Mouse (Mus musculus): ENCODE data around the gene Ms4a6b. TPM values are rescaled to one million over a fixed set of nuclear protein-coding genes. Genes with fewer than 3 reads are reported as not detected.

Gene Ms4a6b
- total and polyA plus RNA-seq, 3 experiments, result not detected

DNA sequence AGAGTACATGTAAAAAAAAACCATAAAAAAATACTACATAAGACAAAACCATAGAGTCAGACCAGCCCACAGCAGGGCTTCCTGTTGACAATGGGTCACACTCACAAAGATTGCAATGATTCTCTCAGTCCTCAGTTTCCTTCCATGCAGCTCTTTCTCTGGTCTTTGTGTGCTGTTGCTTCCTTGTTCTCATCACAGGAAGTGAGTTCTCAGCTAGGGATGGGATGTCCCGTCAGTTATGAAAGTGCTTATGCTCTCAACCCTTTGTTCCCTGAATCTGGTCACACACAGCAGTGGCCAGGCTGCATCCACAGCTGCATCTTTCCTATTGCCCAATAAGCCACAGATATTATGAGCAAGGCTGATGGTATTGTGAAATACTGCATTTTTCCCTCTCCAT, 2.9 kb upstream of the Ms4a6b start:
- DNase-seq (ENCODE audit: low read depth, low spot score), result no peak
- no peaks in the 10 kb centered on the region for H3K9me3 ChIP-seq (replicated peaks; ENCODE audit: insufficient read depth, low read length)
- peaks cover 5% of the 10 kb centered on the region in 2 experiments; a peak in 3 of 4 replicates for H3K27me3 ChIP-seq (ENCODE audit: control insufficient read depth in 1 of 2, insufficient read depth in 2 of 2, low read length in 2 of 2)
- no peak for TF ChIP-seq TAL1 (IDR thresholded peaks at IDR 0.05; ENCODE audit: low read length)
- no peak for TF ChIP-seq CHD2 (IDR thresholded peaks at IDR 0.05; ENCODE audit: low read length)
- no peak for TF ChIP-seq ZKSCAN1 (IDR thresholded peaks at IDR 0.05; ENCODE audit: low read depth, low read length)
- TF ChIP-seq USF2 (IDR thresholded peaks at IDR 0.05; ENCODE audit: borderline replicate concordance in 1 of 2, insufficient read depth in 1 of 2, low read depth in 1 of 2, low read length in 2 of 2), result no peak
- TF ChIP-seq NELFE (IDR thresholded peaks at IDR 0.05; ENCODE audit: low read depth, low read length), result no peak
- no peak for TF ChIP-seq USF1 (IDR thresholded peaks at IDR 0.05; ENCODE audit: low read depth, low read length)
- no peak for TF ChIP-seq NRF1 (IDR thresholded peaks at IDR 0.05; ENCODE audit: insufficient read depth, low read depth, low read length, poor library complexity, severe bottlenecking)
- no peak for TF ChIP-seq ELF1 (IDR thresholded peaks at IDR 0.05; ENCODE audit: low read depth, low read length)
- TF ChIP-seq KAT2A (conservative IDR thresholded peaks at IDR 0.05; ENCODE audit: low read depth, low read length), result no peak
- TF ChIP-seq MAFK (IDR thresholded peaks at IDR 0.05; ENCODE audit: borderline replicate concordance, low read depth, low read length), result no peak
- no peak for TF ChIP-seq SIN3A (IDR thresholded peaks at IDR 0.05; ENCODE audit: low read length)
- TF ChIP-seq BHLHE40 (IDR thresholded peaks at IDR 0.05; ENCODE audit: borderline replicate concordance, low read depth, low read length), result no peak
- TF ChIP-seq UBTF (IDR thresholded peaks at IDR 0.05; ENCODE audit: borderline replicate concordance, insufficient read depth, low read depth, low read length), result no peak
- no peak for TF ChIP-seq MYC (IDR thresholded peaks at IDR 0.05; ENCODE audit: low read depth, low read length)
- TF ChIP-seq ETS1 (IDR thresholded peaks at IDR 0.05; ENCODE audit: low read depth, low read length), result no peak
- no peak for TF ChIP-seq MYB (IDR thresholded peaks at IDR 0.05; ENCODE audit: low read depth, low read length)
- TF ChIP-seq POLR2AphosphoS2 (IDR thresholded peaks at IDR 0.05; ENCODE audit: low read length), result no peak
- no peak for TF ChIP-seq RAD21 (IDR thresholded peaks at IDR 0.05; ENCODE audit: low read depth, low read length)
- TF ChIP-seq POLR2AphosphoS5 (IDR thresholded peaks at IDR 0.05; ENCODE audit: borderline replicate concordance, low read depth, low read length), result no peak
- TF ChIP-seq GABPA (IDR thresholded peaks at IDR 0.05; ENCODE audit: low read depth, low read length), result no peak
- no peak overlapping the region for H3K4me3 ChIP-seq (ENCODE audit: control insufficient read depth in 1 of 2, insufficient read depth in 1 of 2, low read depth in 2 of 2, low read length in 2 of 2)
- no peaks in the 10 kb centered on the region for H3K36me3 ChIP-seq (ENCODE audit: control insufficient read depth in 1 of 2, insufficient read depth in 2 of 2, low read length in 2 of 2)
- no peaks in the 10 kb centered on the region for H3K4me1 ChIP-seq (ENCODE audit: control insufficient read depth in 1 of 2, insufficient read depth in 2 of 2, low read length in 2 of 2)
- H3K9ac ChIP-seq (ENCODE audit: control insufficient read depth, low read depth, low read length, poor library complexity, severe bottlenecking), result no peak overlapping the region
- H3K27ac ChIP-seq (ENCODE audit: control insufficient read depth, low read depth, low read length), result no peak overlapping the region
- H3K79me2 ChIP-seq (ENCODE audit: control insufficient read depth, insufficient read depth, low read length, poor library complexity), result no peaks in the 10 kb centered on the region

DNA sequence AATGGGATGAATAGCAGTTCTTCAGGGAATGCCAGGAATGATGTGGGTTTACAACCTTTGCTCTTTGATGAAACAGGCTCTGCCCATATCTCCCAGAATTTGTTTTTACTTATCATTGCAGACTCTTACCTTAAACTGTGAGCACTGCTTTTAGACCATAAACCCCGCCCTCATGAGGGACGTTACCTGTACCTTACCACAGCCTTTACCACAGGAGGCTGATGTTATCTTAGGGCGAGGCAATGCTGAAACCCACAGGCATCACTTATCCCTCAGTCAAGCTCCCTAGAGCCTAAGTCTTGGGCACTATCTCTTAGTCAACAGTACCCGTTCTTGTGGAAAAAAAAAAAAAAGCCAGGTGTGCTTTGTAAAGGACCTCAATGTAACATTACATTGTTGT, 533 bp downstream of the Ms4a6b start:
- Histone ChIP-seq H3K9ac (ENCODE audit: control insufficient read depth, low read depth, low read length, poor library complexity, severe bottlenecking) (no peak overlapping the region), H3K4me1 (ENCODE audit: control insufficient read depth in 1 of 2, insufficient read depth in 2 of 2, low read length in 2 of 2) (no peaks in the 10 kb centered on the region), H3K79me2 (ENCODE audit: control insufficient read depth, insufficient read depth, low read length, poor library complexity) (no peaks in the 10 kb centered on the region), H3K27ac (ENCODE audit: control insufficient read depth, low read depth, low read length) (no peak overlapping the region), H3K4me3 (ENCODE audit: control insufficient read depth in 1 of 2, insufficient read depth in 1 of 2, low read depth in 2 of 2, low read length in 2 of 2) (no peak overlapping the region), H3K27me3 (ENCODE audit: control insufficient read depth in 1 of 2, insufficient read depth in 2 of 2, low read length in 2 of 2) (peaks cover 1 to 8% of the 10 kb centered on the region in 2 experiments; a peak in 2 of 4 replicates), H3K36me3 (ENCODE audit: control insufficient read depth in 1 of 2, insufficient read depth in 2 of 2, low read length in 2 of 2) (no peaks in the 10 kb centered on the region), H3K9me3 (replicated peaks; ENCODE audit: insufficient read depth, low read length) (no peaks in the 10 kb centered on the region)
- DNase-seq (ENCODE audit: low read depth, low spot score), result no peak
- no peak for TF ChIP-seq JUND (IDR thresholded peaks at IDR 0.05; ENCODE audit: low read depth, low read length)
- no peak for TF ChIP-seq TCF12 (IDR thresholded peaks at IDR 0.05; ENCODE audit: low read depth, low read length)
- no peak for TF ChIP-seq POLR2A (IDR thresholded peaks at IDR 0.05; ENCODE audit: control insufficient read depth in 1 of 2, insufficient read depth in 1 of 2, low read depth in 1 of 2, low read length in 2 of 2, poor library complexity in 1 of 2)
- no peak for TF ChIP-seq NELFE (IDR thresholded peaks at IDR 0.05; ENCODE audit: low read depth, low read length)
- TF ChIP-seq MEF2A (IDR thresholded peaks at IDR 0.05; ENCODE audit: extremely low read depth, insufficient replicate concordance, low read depth, low read length, poor library complexity, severe bottlenecking), result no peak
- TF ChIP-seq CHD2 (IDR thresholded peaks at IDR 0.05; ENCODE audit: low read length), result no peak
- TF ChIP-seq POLR2AphosphoS2 (IDR thresholded peaks at IDR 0.05; ENCODE audit: low read length), result no peak
- no peak for TF ChIP-seq CHD1 (IDR thresholded peaks at IDR 0.05; ENCODE audit: low read depth, low read length)
- TF ChIP-seq SMC3 (IDR thresholded peaks at IDR 0.05; ENCODE audit: low read depth, low read length), result no peak
- TF ChIP-seq TBP (IDR thresholded peaks at IDR 0.05; ENCODE audit: low read depth, low read length), result no peak
- TF ChIP-seq MYB (IDR thresholded peaks at IDR 0.05; ENCODE audit: low read depth, low read length), result no peak
- no peak for TF ChIP-seq POLR2AphosphoS5 (IDR thresholded peaks at IDR 0.05; ENCODE audit: borderline replicate concordance, low read depth, low read length)
- TF ChIP-seq MAZ (IDR thresholded peaks at IDR 0.05; ENCODE audit: low read depth, low read length), result no peak
- TF ChIP-seq TAL1 (IDR thresholded peaks at IDR 0.05; ENCODE audit: low read length), result no peak
- TF ChIP-seq RAD21 (IDR thresholded peaks at IDR 0.05; ENCODE audit: low read depth, low read length), result no peak
- TF ChIP-seq ELF1 (IDR thresholded peaks at IDR 0.05; ENCODE audit: low read depth, low read length), result no peak
- TF ChIP-seq MYC (IDR thresholded peaks at IDR 0.05; ENCODE audit: low read depth, low read length), result no peak
- no peak for TF ChIP-seq ZMIZ1 (IDR thresholded peaks at IDR 0.05; ENCODE audit: low read depth, low read length)
- TF ChIP-seq HCFC1 (IDR thresholded peaks at IDR 0.05; ENCODE audit: low read depth, low read length), result no peak
- no peak for TF ChIP-seq ZNF384 (IDR thresholded peaks at IDR 0.05; ENCODE audit: low read depth, low read length)

Data from MEL (cell line).